Mouse (Mus musculus) layer of hippocampus, postnatal 14 days (tissue): ENCODE measurements around the gene Qtrt1. TPM values are rescaled to one million over a fixed set of nuclear protein-coding genes. Genes with fewer than 3 reads are reported as not detected.

Experiments used
- DNase-seq, 2 experiments: peaks; one replicate each; pipeline ENCODE4 v3.0.0; 2021 to 2022; ENCODE audit warnings: low spot score in 2 of 2, mixed read lengths in 1 of 2
- total RNA-seq, 2 experiments: library from RNA; stranded (reverse); gene quantifications; 2 replicates each; pipeline ENCODE4 v1.2.3; 2021

Qtrt1 gene
- total RNA-seq, 2 experiments from 2014 or later = 32.0 to 33.9 TPM

GRCm38 (mm10) chr9:21417866-21418265, 6.2 kb downstream of the Qtrt1 start:
- no peak for DNase-seq

GRCm38 (mm10) chr9:21419646-21420045, 8.0 kb downstream of the Qtrt1 start:
- no peak for DNase-seq

GRCm38 (mm10) chr9:21424631-21425555, 13.3 kb downstream of the Qtrt1 start, which contains the start of gene Dnm2:
Dnm2 (plus strand) TSS chr9:21424908.
- DNase-seq = peak; percentile 100

GRCm38 (mm10) chr9:21425556-21425945, 13.9 kb downstream of the Qtrt1 start:
- no peak for DNase-seq

- DNase-seq = no peak
Measured at GRCm38 (mm10) chr9:21426013-21426412, 14.4 kb downstream of the Qtrt1 start.

GRCm38 (mm10) chr9:21426525-21426924, 14.9 kb downstream of the Qtrt1 start:
- DNase-seq = no peak

GRCm38 (mm10) chr9:21427773-21428172, 16.1 kb downstream of the Qtrt1 start:
- no peak for DNase-seq

GRCm38 (mm10) chr9:21428178-21428577, 16.5 kb downstream of the Qtrt1 start:
- no peak for DNase-seq

- peak in 1 of 2 experiments; percentile 53 for DNase-seq
Measured at GRCm38 (mm10) chr9:21430724-21431123, 19.1 kb downstream of the Qtrt1 start.

- DNase-seq = no peak
Measured at GRCm38 (mm10) chr9:21432066-21432465, 20.4 kb downstream of the Qtrt1 start.

GRCm38 (mm10) chr9:21433766-21434165, 22.1 kb downstream of the Qtrt1 start:
- no peak for DNase-seq

- DNase-seq = no peak
Measured at GRCm38 (mm10) chr9:21434410-21434809, 22.8 kb downstream of the Qtrt1 start.

- DNase-seq = no peak
Measured at GRCm38 (mm10) chr9:21435777-21436635, 24.4 kb downstream of the Qtrt1 start.

GRCm38 (mm10) chr9:21437577-21437976, 25.9 kb downstream of the Qtrt1 start:
- DNase-seq = no peak

- no peak for DNase-seq
Measured at GRCm38 (mm10) chr9:21438219-21438618, 26.6 kb downstream of the Qtrt1 start.

- DNase-seq = no peak
Measured at GRCm38 (mm10) chr9:21439456-21439855, 27.8 kb downstream of the Qtrt1 start.

- DNase-seq = no peak
Measured at GRCm38 (mm10) chr9:21439914-21440313, 28.3 kb downstream of the Qtrt1 start.

- DNase-seq = no peak
Measured at GRCm38 (mm10) chr9:21440387-21440786, 28.8 kb downstream of the Qtrt1 start.

- no peak for DNase-seq
Measured at GRCm38 (mm10) chr9:21443853-21444252, 32.2 kb downstream of the Qtrt1 start.

- DNase-seq = no peak
Measured at GRCm38 (mm10) chr9:21444574-21444973, 32.9 kb downstream of the Qtrt1 start.

- no peak for DNase-seq
Measured at GRCm38 (mm10) chr9:21445081-21445744, 33.6 kb downstream of the Qtrt1 start.
